Mouse (Mus musculus): ENCODE measurements at regions not wholly inside any gene's neighbourhood (a gene's known extent, or its start where the extent isn't known, plus 50 kb on each side); places are given as distances from the start of the nearest gene placed in this dataset.

DNA sequence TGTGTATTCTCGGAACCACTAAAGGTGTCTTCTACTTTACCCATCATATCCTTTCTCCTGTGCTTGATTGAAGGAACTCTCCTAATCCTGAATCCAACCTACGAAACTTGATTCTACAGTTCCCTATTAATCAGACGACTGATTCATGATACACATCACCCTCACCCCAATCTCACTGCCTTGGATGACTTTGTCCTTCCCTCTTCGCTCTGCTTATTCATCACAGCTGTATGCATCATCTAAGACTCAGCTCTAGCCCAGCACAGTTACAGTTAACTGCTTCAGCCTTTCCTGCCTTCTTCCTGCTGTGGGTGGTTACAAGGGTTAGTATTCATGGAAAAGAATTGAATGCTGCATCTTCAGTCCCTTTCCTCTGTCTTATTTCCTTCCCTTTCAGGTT, 640.1 kb upstream of the Cited2 start:
- H3K9me3 ChIP-seq (ENCODE audit: control insufficient read depth) = no peaks in the 10 kb centered on the region
- WGBS = 83% methylated on average over 4 of the region's 4 CpGs
- no peaks in the 10 kb centered on the region for H3K27me3 ChIP-seq (replicated peaks; ENCODE audit: control insufficient read depth, insufficient read depth, low read length)
- ATAC-seq = no peak
- H3K4me3 ChIP-seq (ENCODE audit: low read depth, low read length) = no peak overlapping the region
- no peaks in the 10 kb centered on the region for H3K36me3 ChIP-seq (ENCODE audit: control insufficient read depth, insufficient read depth)
- H3K9ac ChIP-seq (ENCODE audit: low read depth, low read length) = no peak overlapping the region
- no peak overlapping the region for H3K27ac ChIP-seq (ENCODE audit: low read depth, low read length)
- TF ChIP-seq CTCF (IDR thresholded peaks at IDR 0.05; ENCODE audit: low read depth) = no peak
- H3K4me1 ChIP-seq (replicated peaks; ENCODE audit: control insufficient read depth, insufficient read depth, low read length) = no peaks in the 10 kb centered on the region
- H3K4me2 ChIP-seq (replicated peaks; ENCODE audit: low read depth) = no peak overlapping the region

DNA sequence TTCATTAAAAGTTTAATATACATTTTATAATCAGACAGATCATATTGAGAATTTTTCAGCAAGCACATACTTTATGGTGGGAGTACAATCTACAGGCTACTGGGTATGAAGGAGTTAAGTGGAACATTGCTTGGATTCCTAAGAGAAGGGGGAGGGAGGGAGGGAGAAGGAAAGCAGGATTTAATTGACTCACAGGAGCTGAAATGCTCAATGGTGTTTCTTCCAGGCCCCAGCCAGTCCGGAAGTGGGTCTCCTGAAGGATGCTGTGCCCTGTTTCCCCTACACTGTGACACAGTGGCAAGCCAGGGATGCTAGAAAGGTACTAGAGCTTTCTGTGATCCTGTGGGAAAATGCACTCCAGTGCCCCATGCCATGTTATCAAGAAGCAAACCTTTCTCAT, 621.0 kb upstream of the Cited2 start:
- no peak for ATAC-seq
- TF ChIP-seq CTCF (IDR thresholded peaks at IDR 0.05; ENCODE audit: low read depth) = no peak
- H3K4me1 ChIP-seq (replicated peaks; ENCODE audit: control insufficient read depth, insufficient read depth, low read length) = no peaks in the 10 kb centered on the region
- H3K4me3 ChIP-seq (ENCODE audit: low read depth, low read length) = no peak overlapping the region
- no peak overlapping the region for H3K4me2 ChIP-seq (replicated peaks; ENCODE audit: low read depth)
- 37% methylated on average over 1 of the region's 1 CpGs for WGBS
- no peaks in the 10 kb centered on the region for H3K36me3 ChIP-seq (ENCODE audit: control insufficient read depth, insufficient read depth)
- no peaks in the 10 kb centered on the region for H3K9me3 ChIP-seq (ENCODE audit: control insufficient read depth)
- no peaks in the 10 kb centered on the region for H3K27me3 ChIP-seq (replicated peaks; ENCODE audit: control insufficient read depth, insufficient read depth, low read length)
- H3K9ac ChIP-seq (ENCODE audit: low read depth, low read length) = no peak overlapping the region
- H3K27ac ChIP-seq (ENCODE audit: low read depth, low read length) = no peak overlapping the region

GRCm38 (mm10) chr10:17103416-17103815, 619.6 kb upstream of the Cited2 start:
- Histone ChIP-seq H3K27me3 (replicated peaks; ENCODE audit: control insufficient read depth, insufficient read depth, low read length) (no peaks in the 10 kb centered on the region), H3K9ac (ENCODE audit: low read depth, low read length) (no peak overlapping the region), H3K4me1 (replicated peaks; ENCODE audit: control insufficient read depth, insufficient read depth, low read length) (no peaks in the 10 kb centered on the region), H3K4me2 (replicated peaks; ENCODE audit: low read depth) (no peak overlapping the region), H3K9me3 (ENCODE audit: control insufficient read depth) (no peaks in the 10 kb centered on the region), H3K4me3 (ENCODE audit: low read depth, low read length) (no peak overlapping the region), H3K36me3 (ENCODE audit: control insufficient read depth, insufficient read depth) (no peaks in the 10 kb centered on the region), H3K27ac (ENCODE audit: low read depth, low read length) (no peak overlapping the region)
- no peak for ATAC-seq
- 49% methylated on average over 2 of the region's 2 CpGs for WGBS
- no peak for TF ChIP-seq CTCF (IDR thresholded peaks at IDR 0.05; ENCODE audit: low read depth)

- Histone ChIP-seq H3K9me3 (ENCODE audit: control insufficient read depth) (no peaks in the 10 kb centered on the region), H3K36me3 (ENCODE audit: control insufficient read depth, insufficient read depth) (no peaks in the 10 kb centered on the region), H3K4me3 (ENCODE audit: low read depth, low read length) (no peak overlapping the region), H3K4me1 (replicated peaks; ENCODE audit: control insufficient read depth, insufficient read depth, low read length) (no peaks in the 10 kb centered on the region), H3K9ac (ENCODE audit: low read depth, low read length) (no peak overlapping the region), H3K27me3 (replicated peaks; ENCODE audit: control insufficient read depth, insufficient read depth, low read length) (no peaks in the 10 kb centered on the region), H3K4me2 (replicated peaks; ENCODE audit: low read depth) (no peak overlapping the region), H3K27ac (ENCODE audit: low read depth, low read length) (no peak overlapping the region)
- 100% methylated on average over 1 of the region's 1 CpGs for WGBS
- no peak for ATAC-seq
- TF ChIP-seq CTCF (IDR thresholded peaks at IDR 0.05; ENCODE audit: low read depth) = no peak
Measured at GRCm38 (mm10) chr10:17106831-17107230, 616.2 kb upstream of the Cited2 start.

DNA sequence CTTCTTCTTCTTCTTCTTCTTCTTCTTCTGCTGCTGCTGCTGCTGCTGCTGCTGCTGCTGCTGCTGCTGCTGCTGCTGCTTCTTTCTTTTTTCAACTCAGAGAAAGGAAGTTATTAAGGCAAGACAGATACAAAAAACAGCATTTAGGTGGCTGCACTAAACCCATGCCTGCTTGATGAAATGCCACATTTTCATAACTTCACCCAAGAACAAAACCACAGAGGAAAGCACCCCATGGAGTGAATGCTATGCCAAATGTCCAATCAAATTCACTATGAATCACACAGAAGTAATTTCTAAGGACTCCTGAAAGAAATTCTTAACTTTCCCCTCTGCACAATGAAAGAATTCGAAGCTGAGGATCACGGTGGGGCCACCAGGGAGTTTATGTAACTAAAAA, 611.9 kb upstream of the Cited2 start:
- H3K27me3 ChIP-seq (replicated peaks; ENCODE audit: control insufficient read depth, insufficient read depth, low read length) = no peaks in the 10 kb centered on the region
- WGBS = 88% methylated on average over 2 of the region's 2 CpGs
- H3K4me1 ChIP-seq (replicated peaks; ENCODE audit: control insufficient read depth, insufficient read depth, low read length) = no peaks in the 10 kb centered on the region
- no peak overlapping the region for H3K4me3 ChIP-seq (ENCODE audit: low read depth, low read length)
- no peak for TF ChIP-seq CTCF (IDR thresholded peaks at IDR 0.05; ENCODE audit: low read depth)
- no peaks in the 10 kb centered on the region for H3K9me3 ChIP-seq (ENCODE audit: control insufficient read depth)
- H3K9ac ChIP-seq (ENCODE audit: low read depth, low read length) = no peak overlapping the region
- no peak overlapping the region for H3K4me2 ChIP-seq (replicated peaks; ENCODE audit: low read depth)
- ATAC-seq = no peak
- H3K27ac ChIP-seq (ENCODE audit: low read depth, low read length) = no peak overlapping the region
- no peaks in the 10 kb centered on the region for H3K36me3 ChIP-seq (ENCODE audit: control insufficient read depth, insufficient read depth)

DNA sequence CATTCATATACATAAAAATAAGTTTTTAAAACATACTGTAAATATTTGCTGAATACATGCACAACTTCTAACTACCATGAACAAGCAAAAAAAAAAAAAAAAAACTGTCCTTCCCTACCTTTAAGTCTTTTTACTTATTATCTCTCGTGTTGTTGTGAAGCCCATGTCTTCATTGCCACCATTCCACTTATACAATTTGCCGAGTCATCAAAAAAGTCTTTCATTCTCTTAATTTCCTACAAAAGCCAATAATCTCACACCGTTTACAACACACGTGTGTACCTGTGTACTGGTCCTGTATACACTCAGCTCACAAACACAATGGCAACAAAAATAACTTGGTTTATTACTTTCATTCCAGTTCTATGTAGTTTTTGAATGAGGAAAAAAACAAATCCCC, 608.2 kb upstream of the Cited2 start:
- H3K36me3 ChIP-seq (ENCODE audit: control insufficient read depth, insufficient read depth) = no peaks in the 10 kb centered on the region
- WGBS = 93% methylated on average over 4 of the region's 4 CpGs
- H3K4me1 ChIP-seq (replicated peaks; ENCODE audit: control insufficient read depth, insufficient read depth, low read length) = no peaks in the 10 kb centered on the region
- no peaks in the 10 kb centered on the region for H3K9me3 ChIP-seq (ENCODE audit: control insufficient read depth)
- H3K27ac ChIP-seq (ENCODE audit: low read depth, low read length) = no peak overlapping the region
- ATAC-seq = no peak
- H3K9ac ChIP-seq (ENCODE audit: low read depth, low read length) = no peak overlapping the region
- no peak for TF ChIP-seq CTCF (IDR thresholded peaks at IDR 0.05; ENCODE audit: low read depth)
- no peak overlapping the region for H3K4me3 ChIP-seq (ENCODE audit: low read depth, low read length)
- H3K4me2 ChIP-seq (replicated peaks; ENCODE audit: low read depth) = no peak overlapping the region
- no peaks in the 10 kb centered on the region for H3K27me3 ChIP-seq (replicated peaks; ENCODE audit: control insufficient read depth, insufficient read depth, low read length)
